Mouse (Mus musculus): Measurements from ENCODE around the gene Sema4a. TPM values are rescaled to one million over a fixed set of nuclear protein-coding genes. Genes with fewer than 3 reads are reported as not detected.
A peak's percentile ranks its signal among the peaks of the same experiment; 100 is the strongest.
"Not testable (repeated sequence)": the region's sequence is repeated elsewhere in the genome, so short reads cannot be mapped to it uniquely, and the experiment has no call there.

The Sema4a gene
- polyA plus RNA-seq, 1 experiment from 2014 or later, result 30.9 TPM

- WGBS, result 70% methylated on average over 10 of the region's 10 CpGs
- peak overlapping the region; percentile 40; the same call in 1 of the 2 replicates for H3K9ac ChIP-seq
- H3K9me3 ChIP-seq, result 0 out of 2 replicates have a peak, but pooled peaks cover 4% of the 10 kb centered on the region
- H3K4me1 ChIP-seq (replicated peaks), result peaks cover 19% of the 10 kb centered on the region
- H3K27me3 ChIP-seq (replicated peaks), result no peaks in the 10 kb centered on the region
- H3K4me3 ChIP-seq (replicated peaks), result no peak overlapping the region
- no peak for ATAC-seq
- H3K4me2 ChIP-seq (replicated peaks), result no peak overlapping the region
- no peaks in the 10 kb centered on the region for H3K36me3 ChIP-seq
- no peak overlapping the region for H3K27ac ChIP-seq
Observed at GRCm38 (mm10) chr3:88437454-88437853, 23.5 kb downstream of the Sema4a start.

GRCm38 (mm10) chr3:88436395-88437201 lies 24.4 kb downstream of the Sema4a start:
- Histone ChIP-seq H3K4me2 (replicated peaks) (peak overlapping the region; percentile 63), H3K27me3 (replicated peaks) (no peaks in the 10 kb centered on the region), H3K9ac (peak overlapping the region; percentile 40; the same call in 1 of the 2 replicates), H3K9me3 (0 out of 2 replicates have a peak, but pooled peaks cover 4% of the 10 kb centered on the region), H3K4me3 (replicated peaks) (peak overlapping the region; percentile 23), H3K27ac (no peak overlapping the region), H3K4me1 (replicated peaks) (peaks cover 19% of the 10 kb centered on the region), H3K36me3 (no peaks in the 10 kb centered on the region)
- WGBS, result 16% methylated on average over 29 of the region's 29 CpGs
- peak; percentile 66 for ATAC-seq

GRCm38 (mm10) chr3:88435515-88435914 lies 25.5 kb downstream of the Sema4a start:
- Histone ChIP-seq H3K27me3 (replicated peaks) (no peaks in the 10 kb centered on the region), H3K9me3 (0 out of 2 replicates have a peak, but pooled peaks cover 4% of the 10 kb centered on the region), H3K4me2 (replicated peaks) (no peak overlapping the region), H3K9ac (no peak overlapping the region), H3K4me1 (replicated peaks) (peaks cover 13% of the 10 kb centered on the region), H3K4me3 (replicated peaks) (no peak overlapping the region), H3K27ac (no peak overlapping the region), H3K36me3 (no peaks in the 10 kb centered on the region)
- WGBS, result 64% methylated on average over 10 of the region's 10 CpGs
- no peak for ATAC-seq

GRCm38 (mm10) chr3:88428639-88429038 lies 32.3 kb downstream of the Sema4a start:
- ATAC-seq, result not testable (repeated sequence)

GRCm38 (mm10) chr3:88427342-88427905 lies 33.6 kb downstream of the Sema4a start:
- H3K9me3 ChIP-seq, result no peaks in the 10 kb centered on the region
- no peaks in the 10 kb centered on the region for H3K27me3 ChIP-seq (replicated peaks)
- H3K4me3 ChIP-seq (replicated peaks), result no peak overlapping the region
- no peak overlapping the region for H3K27ac ChIP-seq
- no peak overlapping the region for H3K4me2 ChIP-seq (replicated peaks)
- H3K9ac ChIP-seq, result no peak overlapping the region
- H3K4me1 ChIP-seq (replicated peaks), result peaks cover 16% of the 10 kb centered on the region
- 73% methylated on average over 4 of the region's 4 CpGs for WGBS
- ATAC-seq, result no peak
- no peaks in the 10 kb centered on the region for H3K36me3 ChIP-seq

More at GRCm38 (mm10) chr3:88428639-88429038, 32.3 kb downstream of the Sema4a start:
- not testable (repeated sequence) for H3K9ac ChIP-seq; H3K4me2 ChIP-seq (replicated peaks); H3K27me3 ChIP-seq (replicated peaks); H3K9me3 ChIP-seq; H3K36me3 ChIP-seq; H3K4me3 ChIP-seq (replicated peaks); H3K27ac ChIP-seq
- WGBS, result 71% methylated on average over 8 of the region's 8 CpGs
- H3K4me1 ChIP-seq (replicated peaks), result peaks cover 10% of the 10 kb centered on the region

GRCm38 (mm10) chr3:88425708-88426420 lies 35.1 kb downstream of the Sema4a start:
- H3K27me3 ChIP-seq (replicated peaks), result no peaks in the 10 kb centered on the region
- no peak overlapping the region for H3K9ac ChIP-seq
- WGBS, result 78% methylated on average over 10 of the region's 10 CpGs
- H3K4me3 ChIP-seq (replicated peaks), result no peak overlapping the region
- H3K4me1 ChIP-seq (replicated peaks), result peaks cover 27% of the 10 kb centered on the region
- 0 out of 2 replicates have a peak, but pooled peaks cover 5% of the 10 kb centered on the region for H3K36me3 ChIP-seq
- H3K9me3 ChIP-seq, result no peaks in the 10 kb centered on the region
- H3K4me2 ChIP-seq (replicated peaks), result no peak overlapping the region
- ATAC-seq, result no peak
- no peak overlapping the region for H3K27ac ChIP-seq

- Histone ChIP-seq H3K4me3 (replicated peaks) (peak overlapping the region; percentile 74), H3K4me1 (replicated peaks) (peaks cover 27% of the 10 kb centered on the region), H3K9ac (no peak overlapping the region), H3K36me3 (peaks cover 10% of the 10 kb centered on the region), H3K4me2 (replicated peaks) (peak overlapping the region; percentile 45), H3K9me3 (no peaks in the 10 kb centered on the region), H3K27ac (no peak overlapping the region), H3K27me3 (replicated peaks) (no peaks in the 10 kb centered on the region)
- WGBS, result 12% methylated on average over 2 of the region's 2 CpGs
- peak; percentile 19; the same call in 1 of the 2 replicates for ATAC-seq
Observed at GRCm38 (mm10) chr3:88425330-88425689, 35.7 kb downstream of the Sema4a start.

- H3K4me1 ChIP-seq (replicated peaks), result peaks cover 27% of the 10 kb centered on the region
- ATAC-seq, result peak; percentile 98
- no peaks in the 10 kb centered on the region for H3K9me3 ChIP-seq
- H3K4me3 ChIP-seq (replicated peaks), result peak within 1 kb of the TSS; percentile 74
- WGBS, result 1% methylated on average over 35 of the region's 35 CpGs
- peak within 1 kb of the TSS; percentile 66 for H3K9ac ChIP-seq
- H3K36me3 ChIP-seq, result peaks cover 15% of the 10 kb centered on the region
- 0 out of 2 replicates have a peak within 1 kb of the TSS, but pooled peaks have one; percentile 32 for H3K27ac ChIP-seq
- no peaks in the 10 kb centered on the region for H3K27me3 ChIP-seq (replicated peaks)
- H3K4me2 ChIP-seq (replicated peaks), result peak within 1 kb of the TSS; percentile 85
Observed at GRCm38 (mm10) chr3:88424605-88425329, 36.2 kb downstream of the Sema4a start, which contains the start of gene Slc25a44. Slc25a44 (minus strand) TSS chr3:88425139.

- Histone ChIP-seq H3K4me1 (replicated peaks) (peaks cover 27% of the 10 kb centered on the region), H3K27me3 (replicated peaks) (no peaks in the 10 kb centered on the region), H3K36me3 (peaks cover 30% of the 10 kb centered on the region), H3K9ac (no peak overlapping the region; the same call in 1 of the 2 replicates), H3K9me3 (no peaks in the 10 kb centered on the region), H3K4me2 (replicated peaks) (peak overlapping the region; percentile 22), H3K4me3 (replicated peaks) (no peak overlapping the region), H3K27ac (0 out of 2 replicates have a peak overlapping the region, but pooled peaks have one; percentile 22)
- 47% methylated on average over 9 of the region's 9 CpGs for WGBS
- ATAC-seq, result peak; percentile 46
Observed at GRCm38 (mm10) chr3:88422020-88422720, 38.8 kb downstream of the Sema4a start.

GRCm38 (mm10) chr3:88420771-88421170 lies 40.2 kb downstream of the Sema4a start:
- WGBS, result 94% methylated on average over 19 of the region's 19 CpGs
- no peak overlapping the region for H3K27ac ChIP-seq
- no peaks in the 10 kb centered on the region for H3K9me3 ChIP-seq
- H3K4me2 ChIP-seq (replicated peaks), result no peak overlapping the region
- no peak for ATAC-seq
- H3K4me3 ChIP-seq (replicated peaks), result no peak overlapping the region
- H3K4me1 ChIP-seq (replicated peaks), result peaks cover 30% of the 10 kb centered on the region
- no peak overlapping the region for H3K9ac ChIP-seq
- no peaks in the 10 kb centered on the region for H3K27me3 ChIP-seq (replicated peaks)
- peaks cover 31% of the 10 kb centered on the region for H3K36me3 ChIP-seq

GRCm38 (mm10) chr3:88418016-88418415 lies 43.0 kb downstream of the Sema4a start:
- ATAC-seq, result no peak
- Histone ChIP-seq H3K9ac (no peak overlapping the region), H3K27me3 (replicated peaks) (no peaks in the 10 kb centered on the region), H3K4me1 (replicated peaks) (peaks cover 21% of the 10 kb centered on the region), H3K9me3 (no peaks in the 10 kb centered on the region), H3K4me3 (replicated peaks) (no peak overlapping the region), H3K36me3 (peaks cover 36% of the 10 kb centered on the region), H3K27ac (no peak overlapping the region), H3K4me2 (replicated peaks) (no peak overlapping the region)
- 70% methylated on average over 6 of the region's 6 CpGs for WGBS

Data from intestine, embryonic 15.5 days (tissue).